Mouse (Mus musculus) adrenal gland, adult 18-20 months (tissue): ENCODE data around the gene Upk1a. TPM values are rescaled to one million over a fixed set of nuclear protein-coding genes. Genes with fewer than 3 reads are reported as not detected.

Experiments used
- DNase-seq, 2 experiments: peaks; one replicate each; pipeline ENCODE4 v3.0.0; 2021 to 2022; ENCODE audit warnings: low spot score in 2 of 2
- long read RNA-seq, 2 experiments: library from polyadenylated mRNA; stranded (forward); transcript quantifications; one replicate each; pipeline ENCODE4 v2.0.0; 2021
- total RNA-seq, 2 experiments: library from RNA; stranded (reverse); gene quantifications; 1 replicate in 1 of 2; 2 replicates in 1 of 2; pipeline ENCODE4 v1.2.3; 2021

Upk1a gene
- total RNA-seq, result under 1 TPM; 0.19 to 0.20 TPM
- long read RNA-seq, experiment 1, partial matches to known transcripts, result 0 of 1 reads
- long read RNA-seq, experiment 1, other reads (novel, unspliced or antisense), result 1 of 1 reads
- long read RNA-seq, experiment 2, result 0 reads

GRCm38 (mm10) chr7:30612654-30613402 lies at the start of gene Upk1a:
Gene Upk1a (minus strand): TSS chr7:30612847.
- no peak for DNase-seq

- DNase-seq, result peak; percentile 92 to 94
Observed at GRCm38 (mm10) chr7:30649591-30650540, 37.2 kb upstream of the Upk1a start, which contains the start of gene Rbm42. Gene Rbm42 (minus strand): TSS chr7:30650317.

GRCm38 (mm10) chr7:30639083-30639482 lies 26.4 kb upstream of the Upk1a start:
- no peak for DNase-seq

- DNase-seq, result no peak
Observed at GRCm38 (mm10) chr7:30636395-30636794, 23.7 kb upstream of the Upk1a start.

- no peak for DNase-seq
Observed at GRCm38 (mm10) chr7:30635752-30636151, 23.1 kb upstream of the Upk1a start, which contains the start of gene Etv2. Gene Etv2 (minus strand): TSS chr7:30635852.

GRCm38 (mm10) chr7:30634621-30635020 lies 22.0 kb upstream of the Upk1a start:
- peak; percentile 43 to 53 for DNase-seq

GRCm38 (mm10) chr7:30633762-30634412 lies 21.2 kb upstream of the Upk1a start:
- no peak for DNase-seq

- no peak for DNase-seq
Observed at GRCm38 (mm10) chr7:30629013-30629412, 16.4 kb upstream of the Upk1a start.

GRCm38 (mm10) chr7:30626647-30627046 lies 14.0 kb upstream of the Upk1a start:
- DNase-seq, result no peak

GRCm38 (mm10) chr7:30625530-30626384 lies 13.1 kb upstream of the Upk1a start, which contains the start of gene Cox6b1:
Gene Cox6b1 (minus strand): TSS chr7:30626151.
- peak; percentile 78 to 79 for DNase-seq

GRCm38 (mm10) chr7:30619202-30619601 lies 6.6 kb upstream of the Upk1a start:
- DNase-seq, result no peak

GRCm38 (mm10) chr7:30618658-30619057 lies 6.0 kb upstream of the Upk1a start:
- DNase-seq, result no peak

- no peak for DNase-seq
Observed at GRCm38 (mm10) chr7:30615049-30615760, 2.6 kb upstream of the Upk1a start.

- no peak for DNase-seq
Observed at GRCm38 (mm10) chr7:30614454-30614853, 1.8 kb upstream of the Upk1a start.

- DNase-seq, result peak; percentile 58 to 67
Observed at GRCm38 (mm10) chr7:30613529-30614112, 974 bp upstream of the Upk1a start.

GRCm38 (mm10) chr7:30610043-30610442 lies 2.6 kb downstream of the Upk1a start:
- no peak for DNase-seq

GRCm38 (mm10) chr7:30608476-30608875 lies 4.2 kb downstream of the Upk1a start:
- DNase-seq, result no peak

GRCm38 (mm10) chr7:30607706-30608309 lies 4.8 kb downstream of the Upk1a start:
- DNase-seq, result peak in 1 of 2 experiments; percentile 56
